Mouse (Mus musculus) lung, postnatal 0 days (tissue): ENCODE results near the gene Trpv2.

ENCODE experiments used
- CTCF ChIP-seq: IDR thresholded peaks from 2 replicates; pipeline ENCODE4 v1.5.1; 2016; ENCODE audit warnings: antibody characterized with exemption, mild to moderate bottlenecking
- EP300 ChIP-seq: IDR thresholded peaks from 2 replicates; pipeline ENCODE4 v1.6.1; 2016; ENCODE audit warnings: antibody characterized with exemption, mild to moderate bottlenecking, control low read depth

DNA sequence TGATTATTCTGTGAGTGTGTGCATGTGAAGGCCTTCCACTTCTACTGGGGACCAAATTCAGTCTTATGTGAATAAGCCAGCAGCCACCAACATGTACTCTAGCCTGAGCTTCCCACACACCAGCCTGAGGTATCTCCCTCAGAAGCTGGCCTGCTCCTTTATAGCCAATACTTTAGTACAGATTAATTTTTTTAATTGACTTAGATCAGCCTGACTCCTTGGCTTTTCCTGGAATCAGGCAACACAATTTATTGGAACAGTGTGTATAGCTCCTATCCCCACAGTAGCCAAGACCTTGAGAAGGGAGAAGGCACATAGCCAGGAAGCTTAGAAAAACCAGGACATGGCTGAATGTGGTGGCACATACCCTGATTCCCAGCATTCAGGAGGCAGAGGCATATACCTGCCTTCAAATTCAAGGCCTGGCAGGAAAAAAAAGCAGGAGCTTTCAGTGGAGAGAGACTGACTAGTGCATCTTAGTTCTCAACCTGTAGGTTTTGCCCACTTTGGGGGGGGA is 18.3 kb upstream of the Trpv2 start:
- TF ChIP-seq CTCF (no peak), EP300 (no peak)
